Mouse (Mus musculus) midbrain, embryonic 12.5 days (tissue): ENCODE measurements at regions not wholly inside any gene's neighbourhood (a gene's known extent, or its start where the extent isn't known, plus 50 kb on each side); places are given as distances from the start of the nearest gene placed in this dataset.
A peak's percentile ranks its signal among the peaks of the same experiment; 100 is the strongest.

Experiments used
- ATAC-seq: fragments of 200-750 bp; cut with Nextera tagmentation; 2 replicates; pipeline ENCODE4 v1.8.0; 2017; ENCODE audit warnings: low read depth, moderate TSS enrichment, moderate library complexity; ENCODE audit not compliant: low FRiP score
- H3K27ac ChIP-seq: fragments of 300-500 bp; sonication (generic); replicated peaks from 2 replicates; pipeline ENCODE4 v1.5.1; 2016; ENCODE audit warnings: mild to moderate bottlenecking
- H3K27me3 ChIP-seq: fragments of 300-500 bp; sonication (generic); 2 replicates; pipeline ENCODE4 v1.6.1; 2016; ENCODE audit warnings: mild to moderate bottlenecking
- H3K36me3 ChIP-seq: fragments of 300-500 bp; sonication (generic); 2 replicates; pipeline ENCODE4 v1.6.1; 2016
- H3K4me1 ChIP-seq: fragments of 300-500 bp; sonication (generic); 2 replicates; pipeline ENCODE4 v1.6.1; 2016
- H3K4me2 ChIP-seq: fragments of 300-500 bp; sonication (generic); replicated peaks from 2 replicates; pipeline ENCODE4 v1.6.1; 2016; ENCODE audit warnings: mild to moderate bottlenecking, moderate library complexity
- H3K4me3 ChIP-seq: fragments of 300-500 bp; sonication (generic); 2 replicates; pipeline ENCODE4 v1.5.1; 2016; ENCODE audit warnings: mild to moderate bottlenecking
- H3K9ac ChIP-seq: fragments of 300-500 bp; sonication (generic); replicated peaks from 2 replicates; pipeline ENCODE4 v1.6.1; 2016; ENCODE audit warnings: mild to moderate bottlenecking, moderate library complexity
- H3K9me3 ChIP-seq: fragments of 300-500 bp; sonication (generic); 2 replicates; pipeline ENCODE4 v1.6.1; 2016; ENCODE audit warnings: mild to moderate bottlenecking
- WGBS: fragments of 180-500 bp; shearing (Covaris S2); methylation state at CpG from one replicate; pipeline ENCODE4 v1.1.7; 2016; 5-methylcytosine and 5-hydroxymethylcytosine counted together

- Histone ChIP-seq H3K36me3 (no peaks in the 10 kb centered on the region), H3K27ac (no peak overlapping the region), H3K4me2 (no peak overlapping the region), H3K9ac (no peak overlapping the region), H3K9me3 (no peaks in the 10 kb centered on the region), H3K4me1 (peaks cover 25% of the 10 kb centered on the region), H3K4me3 (no peak overlapping the region), H3K27me3 (0 out of 2 replicates have a peak, but pooled peaks cover 8% of the 10 kb centered on the region)
- 84% methylated on average over 4 of the region's 4 CpGs for WGBS
- no peak for ATAC-seq
These were observed 55.1 kb upstream of the Gpc1 start for GRCm38 (mm10) chr1:92776353-92776752.

- ATAC-seq = no peak
- no peak overlapping the region for H3K4me2 ChIP-seq
- H3K9ac ChIP-seq = no peak overlapping the region
- no peaks in the 10 kb centered on the region for H3K36me3 ChIP-seq
- H3K4me1 ChIP-seq = peaks cover 25% of the 10 kb centered on the region
- no peaks in the 10 kb centered on the region for H3K9me3 ChIP-seq
- no peak overlapping the region for H3K4me3 ChIP-seq
- H3K27me3 ChIP-seq = 0 out of 2 replicates have a peak, but pooled peaks cover 8% of the 10 kb centered on the region
- H3K27ac ChIP-seq = no peak overlapping the region
- 89% methylated on average over 3 of the region's 3 CpGs for WGBS
These were observed 55.5 kb upstream of the Gpc1 start for GRCm38 (mm10) chr1:92775908-92776307.

- H3K27me3 ChIP-seq = 0 out of 2 replicates have a peak, but pooled peaks cover 8% of the 10 kb centered on the region
- H3K4me3 ChIP-seq = no peak overlapping the region
- no peaks in the 10 kb centered on the region for H3K36me3 ChIP-seq
- H3K9me3 ChIP-seq = no peaks in the 10 kb centered on the region
- peak overlapping the region; percentile 12; the same call in 1 of the 2 replicates for H3K4me2 ChIP-seq
- whole genome bisulfite sequencing = 39% methylated on average over 16 of the region's 16 CpGs
- H3K27ac ChIP-seq = no peak overlapping the region
- no peak overlapping the region for H3K9ac ChIP-seq
- peaks cover 28% of the 10 kb centered on the region for H3K4me1 ChIP-seq
- no peak for ATAC-seq
These were observed 56.4 kb upstream of the Gpc1 start for GRCm38 (mm10) chr1:92774743-92775692.

- peaks cover 33% of the 10 kb centered on the region for H3K4me1 ChIP-seq
- no peaks in the 10 kb centered on the region for H3K36me3 ChIP-seq
- H3K27ac ChIP-seq = no peak overlapping the region
- 73% methylated on average over 3 of the region's 3 CpGs for WGBS
- H3K4me3 ChIP-seq = no peak overlapping the region
- H3K9ac ChIP-seq = no peak overlapping the region
- H3K4me2 ChIP-seq = no peak overlapping the region
- no peaks in the 10 kb centered on the region for H3K9me3 ChIP-seq
- H3K27me3 ChIP-seq = 0 out of 2 replicates have a peak, but pooled peaks cover 8% of the 10 kb centered on the region
- no peak for ATAC-seq
These were observed 57.4 kb upstream of the Gpc1 start for GRCm38 (mm10) chr1:92774006-92774405.

- WGBS = 26% methylated on average over 10 of the region's 10 CpGs
- Histone ChIP-seq H3K36me3 (no peaks in the 10 kb centered on the region), H3K4me2 (no peak overlapping the region; the same call in 1 of the 2 replicates), H3K27me3 (0 out of 2 replicates have a peak, but pooled peaks cover 8% of the 10 kb centered on the region), H3K4me1 (peaks cover 33% of the 10 kb centered on the region), H3K27ac (peak overlapping the region; percentile 68), H3K9me3 (no peaks in the 10 kb centered on the region), H3K4me3 (no peak overlapping the region), H3K9ac (no peak overlapping the region)
- peak; percentile 83 for ATAC-seq
These were observed 58.7 kb upstream of the Gpc1 start for GRCm38 (mm10) chr1:92772784-92773113.

GRCm38 (mm10) chr1:92772101-92772783, 59.2 kb upstream of the Gpc1 start:
- H3K36me3 ChIP-seq = no peaks in the 10 kb centered on the region
- no peak overlapping the region for H3K4me2 ChIP-seq
- 0 out of 2 replicates have a peak, but pooled peaks cover 8% of the 10 kb centered on the region for H3K27me3 ChIP-seq
- no peak overlapping the region for H3K4me3 ChIP-seq
- H3K27ac ChIP-seq = peak overlapping the region; percentile 68
- H3K4me1 ChIP-seq = peaks cover 33% of the 10 kb centered on the region
- no peak for ATAC-seq
- H3K9me3 ChIP-seq = no peaks in the 10 kb centered on the region
- WGBS = 73% methylated on average over 9 of the region's 9 CpGs
- H3K9ac ChIP-seq = no peak overlapping the region

GRCm38 (mm10) chr1:92769696-92770095, 61.7 kb upstream of the Gpc1 start:
- Histone ChIP-seq H3K36me3 (no peaks in the 10 kb centered on the region), H3K4me2 (no peak overlapping the region), H3K9me3 (no peaks in the 10 kb centered on the region), H3K27ac (no peak overlapping the region), H3K27me3 (peaks cover 3% of the 10 kb centered on the region; the same call in 1 of the 2 replicates), H3K9ac (no peak overlapping the region), H3K4me1 (peaks cover 26% of the 10 kb centered on the region), H3K4me3 (no peak overlapping the region)
- 74% methylated on average over 7 of the region's 7 CpGs for WGBS
- no peak for ATAC-seq

- Histone ChIP-seq H3K27me3 (peaks cover 3% of the 10 kb centered on the region; the same call in 1 of the 2 replicates), H3K9me3 (no peaks in the 10 kb centered on the region), H3K9ac (no peak overlapping the region), H3K4me3 (no peak overlapping the region), H3K27ac (no peak overlapping the region), H3K4me2 (no peak overlapping the region), H3K4me1 (peaks cover 24% of the 10 kb centered on the region), H3K36me3 (no peaks in the 10 kb centered on the region)
- ATAC-seq = no peak
- WGBS = 80% methylated on average over 4 of the region's 4 CpGs
These were observed 62.3 kb upstream of the Gpc1 start for GRCm38 (mm10) chr1:92769156-92769555.

- Histone ChIP-seq H3K4me1 (peaks cover 15% of the 10 kb centered on the region), H3K4me3 (no peak overlapping the region), H3K36me3 (no peaks in the 10 kb centered on the region), H3K9ac (no peak overlapping the region), H3K9me3 (no peaks in the 10 kb centered on the region), H3K27me3 (no peaks in the 10 kb centered on the region; the same call in 1 of the 2 replicates), H3K27ac (no peak overlapping the region), H3K4me2 (no peak overlapping the region)
- no peak for ATAC-seq
- WGBS = 94% methylated on average over 7 of the region's 7 CpGs
These were observed 64.9 kb upstream of the Gpc1 start for GRCm38 (mm10) chr1:92766496-92766895.

- H3K9ac ChIP-seq = no peak overlapping the region
- no peak for ATAC-seq
- WGBS = 75% methylated on average over 20 of the region's 20 CpGs
- H3K27ac ChIP-seq = no peak overlapping the region
- no peak overlapping the region for H3K4me2 ChIP-seq
- no peaks in the 10 kb centered on the region for H3K27me3 ChIP-seq
- H3K4me1 ChIP-seq = peaks cover 16% of the 10 kb centered on the region; the same call in 1 of the 2 replicates
- H3K36me3 ChIP-seq = no peaks in the 10 kb centered on the region
- H3K4me3 ChIP-seq = no peak overlapping the region
- H3K9me3 ChIP-seq = no peaks in the 10 kb centered on the region
These were observed 76.5 kb upstream of the Gpc1 start for GRCm38 (mm10) chr1:92754793-92755488.

- no peak for ATAC-seq
- no peaks in the 10 kb centered on the region for H3K27me3 ChIP-seq
- H3K36me3 ChIP-seq = no peaks in the 10 kb centered on the region
- H3K4me2 ChIP-seq = no peak overlapping the region
- 61% methylated on average over 4 of the region's 4 CpGs for WGBS
- H3K9me3 ChIP-seq = no peaks in the 10 kb centered on the region
- H3K27ac ChIP-seq = no peak overlapping the region
- H3K4me1 ChIP-seq = peaks cover 16% of the 10 kb centered on the region; the same call in 1 of the 2 replicates
- no peak overlapping the region for H3K4me3 ChIP-seq
- H3K9ac ChIP-seq = no peak overlapping the region
These were observed 79.7 kb upstream of the Gpc1 start for GRCm38 (mm10) chr1:92751700-92752136.
